Mouse (Mus musculus) neural tube, embryonic 12.5 days (tissue): ENCODE measurements around the gene Rgs7bp. TPM values are rescaled to one million over a fixed set of nuclear protein-coding genes. Genes with fewer than 3 reads are reported as not detected.

Experiments used
- ATAC-seq: fragments of 200-750 bp; cut with Nextera tagmentation; 2 replicates; pipeline ENCODE4 v1.8.0; 2017; ENCODE audit warnings: low read depth, mild to moderate bottlenecking, moderate TSS enrichment, moderate library complexity; ENCODE audit not compliant: low FRiP score
- H3K27ac ChIP-seq: fragments of 300-500 bp; sonication (generic); 2 replicates; pipeline ENCODE4 v1.5.1; 2016
- H3K27me3 ChIP-seq: fragments of 300-500 bp; sonication (generic); replicated peaks from 2 replicates; pipeline ENCODE4 v1.6.1; 2016; ENCODE audit warnings: mild to moderate bottlenecking
- H3K36me3 ChIP-seq: fragments of 300-500 bp; sonication (generic); 2 replicates; pipeline ENCODE4 v1.6.1; 2016; ENCODE audit warnings: mild to moderate bottlenecking
- H3K4me1 ChIP-seq: fragments of 300-500 bp; sonication (generic); 2 replicates; pipeline ENCODE4 v1.6.1; 2016
- H3K4me2 ChIP-seq: fragments of 300-500 bp; sonication (generic); replicated peaks from 2 replicates; pipeline ENCODE4 v1.6.1; 2016; ENCODE audit warnings: mild to moderate bottlenecking
- H3K4me3 ChIP-seq: fragments of 300-500 bp; sonication (generic); 2 replicates; pipeline ENCODE4 v1.5.1; 2016
- H3K9ac ChIP-seq: fragments of 300-500 bp; sonication (generic); 2 replicates; pipeline ENCODE4 v1.6.1; 2016; ENCODE audit warnings: mild to moderate bottlenecking
- H3K9me3 ChIP-seq: fragments of 300-500 bp; sonication (generic); 2 replicates; pipeline ENCODE4 v1.6.1; 2016; ENCODE audit warnings: mild to moderate bottlenecking
- WGBS: fragments of 180-500 bp; shearing (Covaris S2); methylation state at CpG from one replicate; pipeline ENCODE4 v1.1.7; 2016; 5-methylcytosine and 5-hydroxymethylcytosine counted together
- polyA plus RNA-seq: library from polyadenylated mRNA; unstranded; fragments of >200 nt; fragmentation: Nextera tagmentation; extraction: Ambion mirVana; gene quantifications from 2 replicates; pipeline ENCODE4 v1.2.1, GENCODE M21; 2016

Gene Rgs7bp
- polyA plus RNA-seq, 1 experiment from 2014 or later, result 6.0 TPM

DNA sequence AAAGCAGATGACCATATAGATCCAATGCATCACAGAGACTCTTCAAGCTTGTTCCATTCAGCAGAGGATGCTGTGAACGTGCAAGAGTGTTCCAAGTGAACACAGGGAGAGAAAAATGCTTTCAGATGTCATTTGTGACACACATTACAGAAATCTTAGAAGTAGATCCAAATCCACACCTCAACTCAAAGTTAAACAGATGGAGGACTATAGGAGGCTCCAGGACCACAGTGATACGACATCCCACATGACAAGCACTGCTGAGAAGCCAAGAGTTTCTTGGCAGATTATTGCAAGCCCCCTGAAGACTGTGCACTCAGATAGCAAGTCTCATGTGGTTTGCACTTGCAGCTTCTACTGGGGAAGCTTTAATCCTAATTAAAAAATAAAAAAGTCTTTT is 53.0 kb downstream of the Rgs7bp start:
- 87% methylated on average over 2 of the region's 2 CpGs for WGBS
- Histone ChIP-seq H3K27me3 (no peaks in the 10 kb centered on the region), H3K4me3 (no peak overlapping the region), H3K9ac (no peak overlapping the region), H3K4me1 (no peaks in the 10 kb centered on the region), H3K4me2 (no peak overlapping the region), H3K36me3 (no peaks in the 10 kb centered on the region), H3K9me3 (0 out of 2 replicates have a peak, but pooled peaks cover 2% of the 10 kb centered on the region), H3K27ac (no peak overlapping the region)
- no peak for ATAC-seq

GRCm38 (mm10) chr13:104988811-104989258 is 65.9 kb downstream of the Rgs7bp start:
- Histone ChIP-seq H3K4me1 (no peaks in the 10 kb centered on the region), H3K27me3 (no peaks in the 10 kb centered on the region), H3K9ac (no peak overlapping the region), H3K9me3 (no peaks in the 10 kb centered on the region), H3K27ac (no peak overlapping the region), H3K4me2 (no peak overlapping the region), H3K36me3 (no peaks in the 10 kb centered on the region), H3K4me3 (no peak overlapping the region)
- no peak for ATAC-seq
- 75% methylated on average over 7 of the region's 7 CpGs for WGBS

DNA sequence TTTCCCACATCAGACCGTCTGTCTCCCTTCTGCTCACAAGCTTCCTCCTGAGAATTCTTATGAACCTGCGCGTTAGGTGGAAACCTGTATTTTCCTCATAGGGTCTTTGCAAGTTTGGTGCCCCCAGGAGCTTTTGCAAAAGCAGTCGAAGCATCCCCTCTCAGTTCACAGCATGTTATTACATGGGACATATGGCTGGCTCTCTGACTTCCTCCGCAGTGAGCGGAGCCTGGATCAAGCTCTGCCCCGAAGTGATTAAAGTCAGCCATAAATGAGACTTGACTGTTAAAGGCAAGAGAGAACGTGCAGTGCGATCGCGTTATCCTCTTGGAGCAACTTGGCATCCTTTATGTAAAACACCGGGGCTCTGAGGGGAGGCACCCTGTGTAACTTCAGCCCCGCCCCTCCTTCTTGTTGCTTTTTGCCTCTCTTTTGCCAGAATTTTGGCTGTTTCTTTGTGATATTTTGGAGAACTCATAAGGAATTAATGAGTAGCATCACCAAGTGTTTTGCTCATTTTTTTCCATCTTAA is 66.7 kb downstream of the Rgs7bp start:
- WGBS, result 81% methylated on average over 13 of the region's 13 CpGs
- H3K4me1 ChIP-seq, result no peaks in the 10 kb centered on the region
- no peak for ATAC-seq
- no peaks in the 10 kb centered on the region for H3K9me3 ChIP-seq
- H3K9ac ChIP-seq, result no peak overlapping the region
- H3K4me3 ChIP-seq, result no peak overlapping the region
- no peaks in the 10 kb centered on the region for H3K36me3 ChIP-seq
- no peak overlapping the region for H3K27ac ChIP-seq
- H3K4me2 ChIP-seq, result no peak overlapping the region
- H3K27me3 ChIP-seq, result no peaks in the 10 kb centered on the region

DNA sequence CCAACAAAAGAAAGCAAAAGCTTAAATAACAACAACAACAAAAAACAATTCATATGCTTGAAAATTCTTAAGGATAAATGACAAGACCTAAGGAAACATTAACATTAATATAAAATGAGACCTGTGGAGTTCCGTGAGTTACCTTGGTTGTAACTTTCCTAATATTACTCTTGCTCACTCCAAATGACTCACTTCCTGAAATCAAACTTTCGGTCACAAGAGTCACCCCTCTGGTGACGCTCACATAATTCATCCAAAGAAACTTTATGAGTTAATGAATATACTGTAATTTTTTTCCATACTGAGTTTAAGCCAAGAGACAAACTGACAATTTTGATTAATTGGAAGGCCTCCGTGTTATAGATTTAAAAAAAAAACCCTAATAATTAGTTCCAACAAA is 69.0 kb downstream of the Rgs7bp start:
- Histone ChIP-seq H3K4me1 (no peaks in the 10 kb centered on the region), H3K9ac (no peak overlapping the region), H3K27ac (no peak overlapping the region), H3K4me3 (no peak overlapping the region), H3K9me3 (no peaks in the 10 kb centered on the region), H3K27me3 (no peaks in the 10 kb centered on the region), H3K4me2 (no peak overlapping the region), H3K36me3 (no peaks in the 10 kb centered on the region)
- WGBS, result 93% methylated on average over 4 of the region's 4 CpGs
- no peak for ATAC-seq

GRCm38 (mm10) chr13:104983989-104984388 is 70.7 kb downstream of the Rgs7bp start:
- Histone ChIP-seq H3K4me2 (no peak overlapping the region), H3K9me3 (no peaks in the 10 kb centered on the region), H3K9ac (no peak overlapping the region), H3K27ac (no peak overlapping the region), H3K36me3 (no peaks in the 10 kb centered on the region), H3K4me1 (no peaks in the 10 kb centered on the region), H3K27me3 (no peaks in the 10 kb centered on the region), H3K4me3 (no peak overlapping the region)
- no peak for ATAC-seq
- 84% methylated on average over 5 of the region's 5 CpGs for WGBS

GRCm38 (mm10) chr13:104982781-104983353 is 71.9 kb downstream of the Rgs7bp start:
- no peaks in the 10 kb centered on the region for H3K4me1 ChIP-seq
- H3K9ac ChIP-seq, result no peak overlapping the region
- no peak overlapping the region for H3K4me2 ChIP-seq
- no peaks in the 10 kb centered on the region for H3K36me3 ChIP-seq
- H3K27me3 ChIP-seq, result no peaks in the 10 kb centered on the region
- no peak overlapping the region for H3K4me3 ChIP-seq
- ATAC-seq, result no peak
- no peaks in the 10 kb centered on the region for H3K9me3 ChIP-seq
- no peak overlapping the region for H3K27ac ChIP-seq
- WGBS, result 91% methylated on average over 10 of the region's 10 CpGs

GRCm38 (mm10) chr13:104978176-104978575 is 76.6 kb downstream of the Rgs7bp start:
- H3K27me3 ChIP-seq, result no peaks in the 10 kb centered on the region
- 78% methylated on average over 1 of the region's 1 CpGs for WGBS
- H3K9me3 ChIP-seq, result no peaks in the 10 kb centered on the region
- ATAC-seq, result no peak
- no peaks in the 10 kb centered on the region for H3K36me3 ChIP-seq
- H3K9ac ChIP-seq, result no peak overlapping the region
- no peak overlapping the region for H3K27ac ChIP-seq
- no peak overlapping the region for H3K4me3 ChIP-seq
- peaks cover 4% of the 10 kb centered on the region; the same call in 1 of the 2 replicates for H3K4me1 ChIP-seq
- H3K4me2 ChIP-seq, result no peak overlapping the region

- H3K4me2 ChIP-seq, result no peak overlapping the region
- H3K4me3 ChIP-seq, result no peak overlapping the region
- H3K4me1 ChIP-seq, result no peaks in the 10 kb centered on the region
- H3K9me3 ChIP-seq, result no peaks in the 10 kb centered on the region
- no peak overlapping the region for H3K9ac ChIP-seq
- H3K27ac ChIP-seq, result no peak overlapping the region
- WGBS, result 69% methylated on average over 2 of the region's 2 CpGs
- no peak for ATAC-seq
- no peaks in the 10 kb centered on the region for H3K36me3 ChIP-seq
- no peaks in the 10 kb centered on the region for H3K27me3 ChIP-seq
Observed at GRCm38 (mm10) chr13:104967486-104967885, 87.2 kb downstream of the Rgs7bp start.

GRCm38 (mm10) chr13:104963716-104964115 is 91.0 kb downstream of the Rgs7bp start:
- no peak overlapping the region for H3K4me2 ChIP-seq
- H3K4me1 ChIP-seq, result no peaks in the 10 kb centered on the region
- no peaks in the 10 kb centered on the region for H3K36me3 ChIP-seq
- no peak overlapping the region for H3K27ac ChIP-seq
- no peak overlapping the region for H3K4me3 ChIP-seq
- H3K27me3 ChIP-seq, result no peaks in the 10 kb centered on the region
- ATAC-seq, result no peak
- 88% methylated on average over 4 of the region's 4 CpGs for WGBS
- no peaks in the 10 kb centered on the region for H3K9me3 ChIP-seq
- no peak overlapping the region for H3K9ac ChIP-seq

- H3K36me3 ChIP-seq, result no peaks in the 10 kb centered on the region
- H3K27me3 ChIP-seq, result no peaks in the 10 kb centered on the region
- H3K9me3 ChIP-seq, result no peaks in the 10 kb centered on the region
- H3K9ac ChIP-seq, result no peak overlapping the region
- H3K4me2 ChIP-seq, result no peak overlapping the region
- H3K27ac ChIP-seq, result no peak overlapping the region
- ATAC-seq, result no peak
- no peaks in the 10 kb centered on the region for H3K4me1 ChIP-seq
- WGBS, result 75% methylated on average over 11 of the region's 11 CpGs
- no peak overlapping the region for H3K4me3 ChIP-seq
Observed at GRCm38 (mm10) chr13:104962716-104963411, 91.9 kb downstream of the Rgs7bp start.

DNA sequence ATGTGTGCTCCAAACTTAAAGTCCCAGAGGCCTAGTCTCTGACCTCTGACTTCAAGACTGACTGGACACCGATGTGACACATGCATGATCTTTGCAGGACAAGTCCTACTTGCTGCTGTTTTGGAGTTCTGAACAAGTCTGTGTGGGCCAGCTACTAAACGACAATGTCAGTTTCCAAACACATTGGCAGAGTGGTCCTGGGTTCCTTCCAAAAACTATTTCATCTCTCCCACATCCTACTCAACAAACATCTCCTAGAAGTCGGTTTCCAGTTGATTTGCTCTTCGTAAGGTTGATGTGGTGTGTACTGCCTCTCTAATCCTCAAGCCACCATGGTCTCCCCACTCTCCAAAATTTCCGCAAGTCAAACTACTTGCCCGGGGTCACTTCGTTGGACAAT is 92.6 kb downstream of the Rgs7bp start:
- Histone ChIP-seq H3K4me2 (no peak overlapping the region), H3K4me3 (no peak overlapping the region), H3K36me3 (no peaks in the 10 kb centered on the region), H3K27ac (no peak overlapping the region), H3K4me1 (no peaks in the 10 kb centered on the region), H3K9me3 (no peaks in the 10 kb centered on the region), H3K27me3 (no peaks in the 10 kb centered on the region), H3K9ac (no peak overlapping the region)
- 86% methylated on average over 7 of the region's 7 CpGs for WGBS
- ATAC-seq, result no peak

DNA sequence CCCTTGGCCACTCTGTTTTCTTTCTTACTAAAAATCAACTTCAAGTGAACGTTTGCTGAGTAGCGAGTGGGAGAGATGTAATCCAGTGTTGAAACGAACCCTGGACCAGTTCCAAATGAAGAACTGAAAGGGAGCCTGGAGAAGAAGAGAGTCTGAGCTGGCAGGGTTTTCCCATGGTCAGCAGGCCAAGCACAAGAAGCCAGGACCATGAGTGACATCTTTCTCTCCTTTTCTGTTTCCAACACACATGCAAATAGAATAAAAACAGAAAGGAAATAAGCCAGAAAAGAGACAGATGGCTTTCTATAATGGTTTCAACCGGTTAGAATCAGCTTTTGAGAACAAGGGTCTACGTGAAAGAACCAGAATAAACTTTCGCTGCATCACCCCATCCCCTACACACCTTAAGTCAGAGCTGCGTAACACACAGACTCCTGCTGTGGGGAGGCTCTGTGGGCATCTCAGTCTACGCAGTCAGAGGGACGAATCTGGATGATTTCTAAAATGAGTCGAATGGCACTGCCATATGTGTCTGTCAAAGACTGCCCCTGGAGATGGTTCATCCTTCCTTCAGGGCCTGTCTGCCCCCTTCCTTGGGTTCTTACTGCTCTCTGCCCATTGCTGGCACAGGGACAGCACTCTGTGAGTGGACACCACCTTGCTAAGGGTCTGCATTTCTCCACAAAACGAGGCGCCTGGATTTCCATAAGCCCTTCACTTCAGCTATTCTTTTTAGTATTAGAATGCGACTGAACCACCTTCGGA is 93.6 kb downstream of the Rgs7bp start:
- Histone ChIP-seq H3K4me3 (no peak overlapping the region), H3K27me3 (no peaks in the 10 kb centered on the region), H3K4me1 (no peaks in the 10 kb centered on the region), H3K9ac (no peak overlapping the region), H3K4me2 (no peak overlapping the region), H3K27ac (no peak overlapping the region), H3K36me3 (no peaks in the 10 kb centered on the region), H3K9me3 (no peaks in the 10 kb centered on the region)
- ATAC-seq, result no peak
- 91% methylated on average over 14 of the region's 14 CpGs for WGBS
